15 mouse cellular contexts compared by ENCODE assay signal in genomic region chr1:167387796-167388195, GRCm38 (mm10). TPM values are rescaled to one million over a fixed set of nuclear protein-coding genes. Genes with fewer than 3 reads are reported as not detected.
DNase-seq lines count a peak whose midpoint lies in the region; ATAC-seq and TF ChIP-seq lines count a peak whose summit lies in the region.
"Had no signal": no experiment of that assay in that cellular context is flagged by ENCODE, and none has a peak within 500 bp of the region (broad histone marks: within the 10 kb centered on the region; RNA-seq: fewer than 3 reads in every experiment).

No protein-coding gene starts in this region.

- H3K4me3 ChIP-seq in heart, embryonic 12.5 days: no peak overlapping the region
- no peak overlapping the region for H3K4me3 ChIP-seq in heart, embryonic 10.5 days
- H3K4me3 ChIP-seq in liver, embryonic 16.5 days (ENCODE audit: low read depth, low read length): no peak overlapping the region
- H3K4me3 ChIP-seq in forebrain, postnatal 0 days (ENCODE audit: low read depth, low read length): no peak overlapping the region
- H3K4me3 ChIP-seq: embryonic facial prominence, embryonic 15.5 days; left cerebral cortex, adult 2 months had no signal

- no peak overlapping the region for H3K9ac ChIP-seq in heart, embryonic 12.5 days
- peak overlapping the region; percentile 41; the same call in 1 of the 2 replicates for H3K9ac ChIP-seq in liver, embryonic 16.5 days (ENCODE audit: low read depth, low read length)
- no peak overlapping the region for H3K9ac ChIP-seq in forebrain, postnatal 0 days
- H3K9ac ChIP-seq: embryonic facial prominence, embryonic 15.5 days had no signal

- H3K4me2 ChIP-seq in heart, embryonic 12.5 days: peak overlapping the region; percentile 1
- peak overlapping the region; percentile 69 for H3K4me2 ChIP-seq in liver, embryonic 16.5 days (ENCODE audit: low read depth, low read length)
- no peak overlapping the region for H3K4me2 ChIP-seq in forebrain, postnatal 0 days (ENCODE audit: low read depth)
- H3K4me2 ChIP-seq: embryonic facial prominence, embryonic 15.5 days had no signal

- DNase-seq in heart, embryonic 10.5 days (ENCODE audit: low spot score): no peak
- DNase-seq in NIH3T3 (ENCODE audit: low read depth) (peak; percentile 32), adipocyte (ENCODE audit: low spot score) (peak; percentile 42)
- no peak for DNase-seq in ovary, postnatal 14 days (ENCODE audit: low spot score)
- DNase-seq in spleen, postnatal 10 days (ENCODE audit: low spot score in 2 of 2): no peak
- DNase-seq in forebrain, postnatal 0 days: no peak
- DNase-seq: cerebellum, adult 18-20 months; gastrocnemius, postnatal 25 days; left cerebral cortex, postnatal 4 days had no signal

- no peak for TF ChIP-seq CTCF in forebrain, postnatal 0 days (IDR thresholded peaks at IDR 0.05; ENCODE audit: low read depth)

- H3K36me3 ChIP-seq in heart, embryonic 12.5 days: no peaks in the 10 kb centered on the region
- H3K36me3 ChIP-seq in heart, embryonic 10.5 days: no peaks in the 10 kb centered on the region
- peaks cover 12% of the 10 kb centered on the region; the same call in 1 of the 2 replicates for H3K36me3 ChIP-seq in liver, embryonic 16.5 days (ENCODE audit: control insufficient read depth, insufficient read depth)
- no peaks in the 10 kb centered on the region for H3K36me3 ChIP-seq in forebrain, postnatal 0 days (ENCODE audit: insufficient read depth)
- H3K36me3 ChIP-seq: embryonic facial prominence, embryonic 15.5 days had no signal

- no peaks in the 10 kb centered on the region for H3K27me3 ChIP-seq in heart, embryonic 12.5 days (replicated peaks)
- H3K27me3 ChIP-seq in heart, embryonic 10.5 days (ENCODE audit: insufficient read depth, poor library complexity, severe bottlenecking): peaks cover 6% of the 10 kb centered on the region; the same call in 1 of the 2 replicates
- no peaks in the 10 kb centered on the region for H3K27me3 ChIP-seq in liver, embryonic 16.5 days (ENCODE audit: control insufficient read depth, insufficient read depth, low read depth, low read length)
- no peaks in the 10 kb centered on the region for H3K27me3 ChIP-seq in forebrain, postnatal 0 days (ENCODE audit: insufficient read depth, low read length)
- H3K27me3 ChIP-seq: embryonic facial prominence, embryonic 15.5 days had no signal

- WGBS in heart, embryonic 12.5 days: 69% methylated on average over 3 of the region's 3 CpGs
- WGBS in heart, embryonic 10.5 days: 70% methylated on average over 3 of the region's 3 CpGs
- 65% methylated on average over 3 of the region's 3 CpGs for WGBS in liver, embryonic 16.5 days (ENCODE audit: insufficient replicate concordance)
- 82% methylated on average over 3 of the region's 3 CpGs for WGBS in forebrain, postnatal 0 days

- H3K9me3 ChIP-seq in heart, embryonic 12.5 days (replicated peaks): no peaks in the 10 kb centered on the region
- no peaks in the 10 kb centered on the region for H3K9me3 ChIP-seq in heart, embryonic 10.5 days
- H3K9me3 ChIP-seq in liver, embryonic 16.5 days (replicated peaks; ENCODE audit: control insufficient read depth, low read length): no peaks in the 10 kb centered on the region
- H3K9me3 ChIP-seq in forebrain, postnatal 0 days (ENCODE audit: low read length): no peaks in the 10 kb centered on the region
- H3K9me3 ChIP-seq: embryonic facial prominence, embryonic 15.5 days had no signal

- H3K27ac ChIP-seq in heart, embryonic 12.5 days (ENCODE audit: poor library complexity, severe bottlenecking): no peak overlapping the region
- H3K27ac ChIP-seq in heart, embryonic 10.5 days: no peak overlapping the region
- H3K27ac ChIP-seq in liver, embryonic 16.5 days (ENCODE audit: low read length): peak overlapping the region; percentile 75
- no peak overlapping the region for H3K27ac ChIP-seq in forebrain, postnatal 0 days (ENCODE audit: low read depth, low read length)
- H3K27ac ChIP-seq: embryonic facial prominence, embryonic 15.5 days; left cerebral cortex, adult 2 months had no signal

- peaks cover 28% of the 10 kb centered on the region for H3K4me1 ChIP-seq in heart, embryonic 12.5 days (replicated peaks)
- H3K4me1 ChIP-seq in heart, embryonic 10.5 days: peaks cover 15% of the 10 kb centered on the region
- H3K4me1 ChIP-seq in liver, embryonic 16.5 days (ENCODE audit: control insufficient read depth, low read depth, low read length): peaks cover 89% of the 10 kb centered on the region
- no peaks in the 10 kb centered on the region for H3K4me1 ChIP-seq in forebrain, postnatal 0 days (ENCODE audit: insufficient read depth)

- ATAC-seq in heart, embryonic 12.5 days (ENCODE audit: insufficient number of reproducible peaks, low FRiP score): no peak
- ATAC-seq in liver, embryonic 16.5 days (ENCODE audit: low read depth): no peak
- no peak for ATAC-seq in forebrain, postnatal 0 days
- ATAC-seq: activated CD4-positive, CD25-positive, alpha-beta regulatory T cell, adult 4 months; hindbrain, embryonic 16.5 days had no signal

RNA-seq across cellular contexts. Expression of gene Mgst3, which starts 5.8 kb away (rescaled TPM):
- polyA plus RNA-seq in heart, embryonic 12.5 days (2016; fragmentation: Nextera tagmentation; extraction: Ambion mirVana): 108 TPM in 2 replicates
- polyA plus RNA-seq in heart, embryonic 10.5 days (2016; fragmentation: Nextera tagmentation; extraction: Ambion mirVana): 111 and 149 TPM in 2 replicates
- 316 and 338 TPM in 2 replicates for polyA plus RNA-seq in liver, embryonic 16.5 days (2015; fragmentation: Nextera tagmentation; extraction: Ambion mirVana)
- 192 and 268 TPM in 2 replicates for total RNA-seq in forebrain, postnatal 0 days (2014; rRNA removed)
- 243 and 282 TPM in 2 replicates for polyA plus RNA-seq in forebrain, postnatal 0 days (2015; fragmentation: Nextera tagmentation; extraction: Ambion mirVana)

RNA-seq across cellular contexts. Expression of gene Aldh9a1, which starts 38.0 kb away (rescaled TPM):
- polyA plus RNA-seq in heart, embryonic 12.5 days (2016; fragmentation: Nextera tagmentation; extraction: Ambion mirVana): 27.1 and 27.6 TPM in 2 replicates
- 44.4 and 59.4 TPM in 2 replicates for polyA plus RNA-seq in heart, embryonic 10.5 days (2016; fragmentation: Nextera tagmentation; extraction: Ambion mirVana)
- 74.4 and 75.8 TPM in 2 replicates for polyA plus RNA-seq in liver, embryonic 16.5 days (2015; fragmentation: Nextera tagmentation; extraction: Ambion mirVana)
- 13.2 and 18.7 TPM in 2 replicates for total RNA-seq in forebrain, postnatal 0 days (2014; rRNA removed)
- 26.3 and 36.7 TPM in 2 replicates for polyA plus RNA-seq in forebrain, postnatal 0 days (2015; fragmentation: Nextera tagmentation; extraction: Ambion mirVana)

Comparison
In these comparisons a context has a peak if more than half of its experiments do, and no peak if none do; other contexts are left out.
1. DNase-seq: peak in NIH3T3 (single experiment) and adipocyte (single experiment); none in heart, embryonic 10.5 days (single experiment), ovary, postnatal 14 days (single experiment), spleen, postnatal 10 days (0 of 2) and forebrain, postnatal 0 days (single experiment).